12 mouse cellular contexts compared by ENCODE assay signal in genomic region chr11:106122221-106122620, GRCm38 (mm10). TPM values are rescaled to one million over a fixed set of nuclear protein-coding genes. Genes with fewer than 3 reads are reported as not detected.
DNase-seq lines count a peak whose midpoint lies in the region; ATAC-seq and TF ChIP-seq lines count a peak whose summit lies in the region.
"Had no signal": no experiment of that assay in that cellular context is flagged by ENCODE, and none has a peak within 500 bp of the region (broad histone marks: within the 10 kb centered on the region; RNA-seq: fewer than 3 reads in every experiment).

No protein-coding gene starts in this region.

- H3K9ac ChIP-seq in heart, postnatal 0 days (replicated peaks; ENCODE audit: low read depth, low read length), result no peak overlapping the region
- H3K9ac ChIP-seq in stomach, embryonic 15.5 days, result no peak overlapping the region
- no peak overlapping the region for H3K9ac ChIP-seq in stomach, postnatal 0 days (ENCODE audit: low read length)
- H3K9ac ChIP-seq in liver, embryonic 13.5 days, result no peak overlapping the region
- H3K9ac ChIP-seq in midbrain, embryonic 14.5 days (replicated peaks; ENCODE audit: low read length), result no peak overlapping the region
- H3K9ac ChIP-seq: neural tube, embryonic 12.5 days had no signal

- no peaks in the 10 kb centered on the region for H3K27me3 ChIP-seq in heart, postnatal 0 days (ENCODE audit: control insufficient read depth, insufficient read depth, low read length)
- H3K27me3 ChIP-seq in heart, embryonic 10.5 days (ENCODE audit: insufficient read depth, poor library complexity, severe bottlenecking), result no peaks in the 10 kb centered on the region
- no peaks in the 10 kb centered on the region for H3K27me3 ChIP-seq in stomach, embryonic 15.5 days (replicated peaks)
- no peaks in the 10 kb centered on the region for H3K27me3 ChIP-seq in stomach, postnatal 0 days (ENCODE audit: control insufficient read depth, insufficient read depth, low read length)
- H3K27me3 ChIP-seq in liver, embryonic 13.5 days, result no peaks in the 10 kb centered on the region
- no peaks in the 10 kb centered on the region for H3K27me3 ChIP-seq in midbrain, embryonic 14.5 days (ENCODE audit: control insufficient read depth, insufficient read depth, low read length)
- H3K27me3 ChIP-seq: neural tube, embryonic 12.5 days had no signal

- H3K27ac ChIP-seq in heart, postnatal 0 days (ENCODE audit: low read depth), result peak overlapping the region; percentile 57
- H3K27ac ChIP-seq in heart, embryonic 10.5 days, result no peak overlapping the region
- H3K27ac ChIP-seq in stomach, embryonic 15.5 days, result peak overlapping the region; percentile 44; the same call in 1 of the 2 replicates
- no peak overlapping the region for H3K27ac ChIP-seq in stomach, postnatal 0 days (replicated peaks)
- H3K27ac ChIP-seq in liver, embryonic 13.5 days, result peak overlapping the region; percentile 69
- H3K27ac ChIP-seq in midbrain, embryonic 14.5 days (replicated peaks; ENCODE audit: low read depth, low read length), result no peak overlapping the region
- H3K27ac ChIP-seq: neural tube, embryonic 12.5 days had no signal

- TF ChIP-seq CTCF in heart, postnatal 0 days (IDR thresholded peaks at IDR 0.05; ENCODE audit: low read depth), result no peak
- TF ChIP-seq CTCF in stomach, postnatal 0 days (IDR thresholded peaks at IDR 0.05; ENCODE audit: low read depth), result no peak

- no peaks in the 10 kb centered on the region for H3K4me1 ChIP-seq in heart, postnatal 0 days (ENCODE audit: control insufficient read depth, insufficient read depth)
- H3K4me1 ChIP-seq in heart, embryonic 10.5 days, result no peaks in the 10 kb centered on the region
- no peaks in the 10 kb centered on the region for H3K4me1 ChIP-seq in stomach, embryonic 15.5 days
- H3K4me1 ChIP-seq in stomach, postnatal 0 days (replicated peaks; ENCODE audit: control insufficient read depth, insufficient read depth), result no peaks in the 10 kb centered on the region
- peaks cover 11% of the 10 kb centered on the region; the same call in 1 of the 2 replicates for H3K4me1 ChIP-seq in liver, embryonic 13.5 days (replicated peaks)
- no peaks in the 10 kb centered on the region for H3K4me1 ChIP-seq in midbrain, embryonic 14.5 days (ENCODE audit: control insufficient read depth, insufficient read depth, low read length)
- H3K4me1 ChIP-seq: neural tube, embryonic 12.5 days had no signal

- peaks cover 66% of the 10 kb centered on the region for H3K36me3 ChIP-seq in heart, postnatal 0 days (replicated peaks; ENCODE audit: control insufficient read depth, insufficient read depth, low read length)
- peaks cover 72% of the 10 kb centered on the region for H3K36me3 ChIP-seq in heart, embryonic 10.5 days
- peaks cover 12% of the 10 kb centered on the region for H3K36me3 ChIP-seq in stomach, embryonic 15.5 days
- peaks cover 8% of the 10 kb centered on the region for H3K36me3 ChIP-seq in stomach, postnatal 0 days (ENCODE audit: control insufficient read depth, insufficient read depth, low read length)
- peaks cover 16% of the 10 kb centered on the region; the same call in 1 of the 2 replicates for H3K36me3 ChIP-seq in liver, embryonic 13.5 days
- peaks cover 67% of the 10 kb centered on the region for H3K36me3 ChIP-seq in midbrain, embryonic 14.5 days (ENCODE audit: control insufficient read depth, insufficient read depth, low read length)

- ATAC-seq in heart, postnatal 0 days (ENCODE audit: insufficient read depth, low read depth), result no peak
- no peak for ATAC-seq in stomach, embryonic 15.5 days (ENCODE audit: insufficient read depth, low FRiP score, low read depth)
- no peak for ATAC-seq in stomach, postnatal 0 days (ENCODE audit: low FRiP score, low TSS enrichment)
- ATAC-seq in liver, embryonic 13.5 days (ENCODE audit: low read depth), result no peak
- ATAC-seq in midbrain, embryonic 14.5 days (ENCODE audit: low FRiP score, low TSS enrichment), result no peak

- H3K4me2 ChIP-seq in heart, postnatal 0 days (ENCODE audit: low read depth, low read length), result no peak overlapping the region
- no peak overlapping the region for H3K4me2 ChIP-seq in stomach, embryonic 15.5 days
- no peak overlapping the region for H3K4me2 ChIP-seq in stomach, postnatal 0 days (replicated peaks; ENCODE audit: low read depth)
- H3K4me2 ChIP-seq in liver, embryonic 13.5 days, result no peak overlapping the region
- H3K4me2 ChIP-seq in midbrain, embryonic 14.5 days (ENCODE audit: low read length), result no peak overlapping the region
- H3K4me2 ChIP-seq: neural tube, embryonic 12.5 days had no signal

- H3K9me3 ChIP-seq in heart, postnatal 0 days (replicated peaks; ENCODE audit: control insufficient read depth, low read length), result no peaks in the 10 kb centered on the region
- H3K9me3 ChIP-seq in heart, embryonic 10.5 days, result no peaks in the 10 kb centered on the region
- H3K9me3 ChIP-seq in stomach, embryonic 15.5 days, result no peaks in the 10 kb centered on the region
- no peaks in the 10 kb centered on the region for H3K9me3 ChIP-seq in stomach, postnatal 0 days (ENCODE audit: control insufficient read depth, low read length)
- H3K9me3 ChIP-seq in liver, embryonic 13.5 days (replicated peaks), result no peaks in the 10 kb centered on the region
- no peaks in the 10 kb centered on the region for H3K9me3 ChIP-seq in midbrain, embryonic 14.5 days (ENCODE audit: control insufficient read depth, low read length)
- H3K9me3 ChIP-seq: neural tube, embryonic 12.5 days had no signal

- DNase-seq in heart, postnatal 0 days (ENCODE audit: low spot score), result no peak
- DNase-seq in heart, embryonic 10.5 days (ENCODE audit: low spot score), result no peak
- DNase-seq in stomach, postnatal 0 days (ENCODE audit: low spot score), result no peak
- no peak for DNase-seq in liver, embryonic 13.5 days
- no peak for DNase-seq in midbrain, embryonic 14.5 days
- no peak for DNase-seq in cerebellum, postnatal 36 days
- DNase-seq: gastrocnemius, postnatal 36 days had no signal

- no peak for TF ChIP-seq EP300 in heart, postnatal 0 days (IDR thresholded peaks at IDR 0.05; ENCODE audit: low read depth)
- TF ChIP-seq EP300 in stomach, postnatal 0 days (optimal IDR thresholded peaks at IDR 0.05), result no peak

- 94% methylated on average over 5 of the region's 5 CpGs for WGBS in heart, postnatal 0 days
- WGBS in heart, embryonic 10.5 days, result 87% methylated on average over 5 of the region's 5 CpGs
- 91% methylated on average over 5 of the region's 5 CpGs for WGBS in stomach, embryonic 15.5 days
- WGBS in stomach, postnatal 0 days, result 95% methylated on average over 5 of the region's 5 CpGs
- WGBS in liver, embryonic 13.5 days (ENCODE audit: insufficient replicate concordance), result 58% methylated on average over 5 of the region's 5 CpGs
- 97% methylated on average over 5 of the region's 5 CpGs for WGBS in midbrain, embryonic 14.5 days

- no peak overlapping the region for H3K4me3 ChIP-seq in heart, postnatal 0 days (ENCODE audit: low read depth, low read length)
- H3K4me3 ChIP-seq in heart, embryonic 10.5 days, result no peak overlapping the region
- H3K4me3 ChIP-seq in stomach, embryonic 15.5 days (replicated peaks), result no peak overlapping the region
- no peak overlapping the region for H3K4me3 ChIP-seq in stomach, postnatal 0 days (ENCODE audit: low read depth, low read length)
- H3K4me3 ChIP-seq in liver, embryonic 13.5 days (replicated peaks), result no peak overlapping the region
- H3K4me3 ChIP-seq in midbrain, embryonic 14.5 days (replicated peaks; ENCODE audit: low read depth, low read length), result no peak overlapping the region
- H3K4me3 ChIP-seq: neural tube, embryonic 12.5 days had no signal

RNA-seq across cellular contexts. Expression of gene Map3k3, which starts 37.8 kb away (rescaled TPM):
- total RNA-seq in heart, postnatal 0 days (2014; rRNA removed; ENCODE audit: low replicate concordance), result 44.0 and 71.9 TPM in 2 replicates
- polyA plus RNA-seq in heart, postnatal 0 days (2015; fragmentation: Nextera tagmentation; extraction: Ambion mirVana), result 13.8 and 14.5 TPM in 2 replicates
- polyA plus RNA-seq in heart, embryonic 10.5 days (2016; fragmentation: Nextera tagmentation; extraction: Ambion mirVana), result 24.1 and 25.1 TPM in 2 replicates
- polyA plus RNA-seq in stomach, embryonic 15.5 days (2015; fragmentation: Nextera tagmentation; extraction: Ambion mirVana), result 18.0 and 19.5 TPM in 2 replicates
- 8.7 and 10.2 TPM in 2 replicates for polyA plus RNA-seq in stomach, postnatal 0 days (2015; fragmentation: Nextera tagmentation; extraction: Ambion mirVana)
- 4.5 and 4.8 TPM in 2 replicates for polyA plus RNA-seq in liver, embryonic 13.5 days (2015; fragmentation: Nextera tagmentation; extraction: Ambion mirVana)
- 12.4 and 15.2 TPM in 2 replicates for polyA plus RNA-seq in midbrain, embryonic 14.5 days (2014; fragmentation: Nextera tagmentation; extraction: Ambion mirVana)

RNA-seq across cellular contexts. Expression of gene Gm10840, which starts 38.4 kb away (rescaled TPM):
- not detected in 2 replicates for total RNA-seq in heart, postnatal 0 days (2014; rRNA removed; ENCODE audit: low replicate concordance)
- polyA plus RNA-seq in heart, postnatal 0 days (2015; fragmentation: Nextera tagmentation; extraction: Ambion mirVana), result not detected in 2 replicates
- not detected in 2 replicates for polyA plus RNA-seq in heart, embryonic 10.5 days (2016; fragmentation: Nextera tagmentation; extraction: Ambion mirVana)
- not detected in 2 replicates for polyA plus RNA-seq in stomach, embryonic 15.5 days (2015; fragmentation: Nextera tagmentation; extraction: Ambion mirVana)
- not detected in 2 replicates for polyA plus RNA-seq in stomach, postnatal 0 days (2015; fragmentation: Nextera tagmentation; extraction: Ambion mirVana)
- not detected in 2 replicates for polyA plus RNA-seq in liver, embryonic 13.5 days (2015; fragmentation: Nextera tagmentation; extraction: Ambion mirVana)
- polyA plus RNA-seq in midbrain, embryonic 14.5 days (2014; fragmentation: Nextera tagmentation; extraction: Ambion mirVana), result not detected in 2 replicates
- total RNA-seq: gastrocnemius, postnatal 36 days; left cerebral cortex, postnatal 36 days had no signal
- polyA plus RNA-seq: activated CD4-positive, CD25-positive, alpha-beta regulatory T cell, adult 4 months; forebrain, embryonic 11.5 days; neural tube, embryonic 12.5 days had no signal

RNA-seq across cellular contexts. Expression of gene Limd2, which starts 38.4 kb away (rescaled TPM):
- 8.2 and 34.8 TPM in 2 replicates for total RNA-seq in heart, postnatal 0 days (2014; rRNA removed; ENCODE audit: low replicate concordance)
- polyA plus RNA-seq in heart, postnatal 0 days (2015; fragmentation: Nextera tagmentation; extraction: Ambion mirVana), result 40.4 and 44.6 TPM in 2 replicates
- 172 and 261 TPM in 2 replicates for polyA plus RNA-seq in heart, embryonic 10.5 days (2016; fragmentation: Nextera tagmentation; extraction: Ambion mirVana)
- polyA plus RNA-seq in stomach, embryonic 15.5 days (2015; fragmentation: Nextera tagmentation; extraction: Ambion mirVana), result 117 and 136 TPM in 2 replicates
- 45.3 and 48.7 TPM in 2 replicates for polyA plus RNA-seq in stomach, postnatal 0 days (2015; fragmentation: Nextera tagmentation; extraction: Ambion mirVana)
- polyA plus RNA-seq in liver, embryonic 13.5 days (2015; fragmentation: Nextera tagmentation; extraction: Ambion mirVana), result 82.2 and 87.8 TPM in 2 replicates
- polyA plus RNA-seq in midbrain, embryonic 14.5 days (2014; fragmentation: Nextera tagmentation; extraction: Ambion mirVana), result 161 and 171 TPM in 2 replicates

RNA-seq across cellular contexts. Expression of gene Taco1, which starts 56.4 kb away (rescaled TPM):
- total RNA-seq in heart, postnatal 0 days (2014; rRNA removed; ENCODE audit: low replicate concordance), result 40.6 and 50.4 TPM in 2 replicates
- polyA plus RNA-seq in heart, postnatal 0 days (2015; fragmentation: Nextera tagmentation; extraction: Ambion mirVana), result 14.1 and 17.4 TPM in 2 replicates
- polyA plus RNA-seq in heart, embryonic 10.5 days (2016; fragmentation: Nextera tagmentation; extraction: Ambion mirVana), result 11.5 and 11.6 TPM in 2 replicates
- 9.8 and 11.5 TPM in 2 replicates for polyA plus RNA-seq in stomach, embryonic 15.5 days (2015; fragmentation: Nextera tagmentation; extraction: Ambion mirVana)
- polyA plus RNA-seq in stomach, postnatal 0 days (2015; fragmentation: Nextera tagmentation; extraction: Ambion mirVana), result 7.6 and 8.1 TPM in 2 replicates
- polyA plus RNA-seq in liver, embryonic 13.5 days (2015; fragmentation: Nextera tagmentation; extraction: Ambion mirVana), result 8.1 and 8.3 TPM in 2 replicates
- 5.6 and 6.1 TPM in 2 replicates for polyA plus RNA-seq in midbrain, embryonic 14.5 days (2014; fragmentation: Nextera tagmentation; extraction: Ambion mirVana)

Comparison
In these comparisons a context has a peak if more than half of its experiments do, and no peak if none do; other contexts are left out.
1. H3K27ac ChIP-seq: peak in heart, postnatal 0 days (single experiment), stomach, embryonic 15.5 days (single experiment) and liver, embryonic 13.5 days (single experiment); none in heart, embryonic 10.5 days (single experiment), stomach, postnatal 0 days (single experiment) and midbrain, embryonic 14.5 days (single experiment).